Mouse (Mus musculus) intestine, embryonic 14.5 days (tissue): Measurements from ENCODE around the gene Prim2. TPM values are rescaled to one million over a fixed set of nuclear protein-coding genes. Genes with fewer than 3 reads are reported as not detected.

Source experiments
- ATAC-seq: fragments of 200-750 bp; cut with Nextera tagmentation; replicated peaks from 2 replicates; pipeline ENCODE4 v1.8.0; 2017; ENCODE audit warnings: low read depth, moderate number of reproducible peaks, moderate TSS enrichment, moderate library complexity; ENCODE audit not compliant: low FRiP score, low TSS enrichment
- DNase-seq: peaks from one replicate; pipeline ENCODE4 v3.0.0-alpha.2; 2018; ENCODE audit warnings: low spot score
- H3K27ac ChIP-seq: fragments of 300-500 bp; sonication (generic); 2 replicates; pipeline ENCODE4 v1.5.1; 2014; ENCODE audit warnings: low read depth, mild to moderate bottlenecking, control low read depth
- H3K27me3 ChIP-seq: fragments of 300-500 bp; sonication (generic); replicated peaks from 2 replicates; pipeline ENCODE4 v1.6.1; 2014; ENCODE audit warnings: low read length, control low read depth; ENCODE audit not compliant: control insufficient read depth, insufficient read depth
- H3K36me3 ChIP-seq: fragments of 300-500 bp; sonication (generic); 2 replicates; pipeline ENCODE4 v1.6.1; 2014; ENCODE audit warnings: low read length, control low read depth; ENCODE audit not compliant: control insufficient read depth, insufficient read depth
- H3K4me1 ChIP-seq: fragments of 300-500 bp; sonication (generic); replicated peaks from 2 replicates; pipeline ENCODE4 v1.6.1; 2014; ENCODE audit warnings: low read length, control low read depth, mixed read lengths; ENCODE audit not compliant: control insufficient read depth, insufficient read depth
- H3K4me2 ChIP-seq: fragments of 300-500 bp; sonication (generic); 2 replicates; pipeline ENCODE4 v1.6.1; 2014; ENCODE audit warnings: low read length
- H3K4me3 ChIP-seq: fragments of 300-500 bp; sonication (generic); 2 replicates; pipeline ENCODE4 v1.5.1; 2014; ENCODE audit warnings: low read depth, low read length, control low read depth, mixed read lengths
- H3K9ac ChIP-seq: fragments of 300-500 bp; sonication (generic); 2 replicates; pipeline ENCODE4 v1.6.1; 2014; ENCODE audit warnings: mild to moderate bottlenecking, low read length
- H3K9me3 ChIP-seq: fragments of 300-500 bp; sonication (generic); 2 replicates; pipeline ENCODE4 v1.6.1; 2016; ENCODE audit warnings: low read length, control low read depth; ENCODE audit not compliant: control insufficient read depth
- WGBS: fragments of 180-500 bp; shearing (Covaris S2); extraction: QIAGEN DNeasy Blood & Tissue Kit; methylation state at CpG from one replicate; pipeline ENCODE4 v1.1.7; 2014; 5-methylcytosine and 5-hydroxymethylcytosine counted together
- polyA plus RNA-seq: library from polyadenylated mRNA; unstranded; fragments of >200 nt; fragmentation: Nextera tagmentation; extraction: Ambion mirVana; gene quantifications from 2 replicates; pipeline ENCODE4 v1.2.1, GENCODE M21; 2014

Prim2 gene
- polyA plus RNA-seq, 1 experiment from 2014 or later: 35.2 TPM

GRCm38 (mm10) chr1:33495203-33495553 is 174.4 kb downstream of the Prim2 start:
- Histone ChIP-seq H3K27me3 (no peaks in the 10 kb centered on the region), H3K4me1 (no peaks in the 10 kb centered on the region), H3K36me3 (no peaks in the 10 kb centered on the region), H3K27ac (no peak overlapping the region), H3K9me3 (no peaks in the 10 kb centered on the region), H3K9ac (no peak overlapping the region), H3K4me2 (no peak overlapping the region), H3K4me3 (no peak overlapping the region)
- 86% methylated on average over 8 of the region's 8 CpGs for WGBS
- ATAC-seq (no peak), DNase-seq (no peak)

- no peak overlapping the region for H3K4me3 ChIP-seq
- no peaks in the 10 kb centered on the region for H3K4me1 ChIP-seq
- no peaks in the 10 kb centered on the region for H3K9me3 ChIP-seq
- ATAC-seq: no peak
- H3K36me3 ChIP-seq: no peaks in the 10 kb centered on the region
- H3K9ac ChIP-seq: no peak overlapping the region
- no peak for DNase-seq
- no peaks in the 10 kb centered on the region for H3K27me3 ChIP-seq
- no peak overlapping the region for H3K4me2 ChIP-seq
- WGBS: 59% methylated on average over 2 of the region's 2 CpGs
- H3K27ac ChIP-seq: no peak overlapping the region
Measured at GRCm38 (mm10) chr1:33494524-33495202, 174.9 kb downstream of the Prim2 start.

GRCm38 (mm10) chr1:33490220-33490619 is 179.4 kb downstream of the Prim2 start:
- Histone ChIP-seq H3K9me3 (no peaks in the 10 kb centered on the region), H3K9ac (no peak overlapping the region), H3K27ac (no peak overlapping the region), H3K27me3 (no peaks in the 10 kb centered on the region), H3K4me3 (no peak overlapping the region), H3K4me2 (no peak overlapping the region), H3K4me1 (no peaks in the 10 kb centered on the region), H3K36me3 (no peaks in the 10 kb centered on the region)
- ATAC-seq: no peak
- 31% methylated on average over 6 of the region's 6 CpGs for whole genome bisulfite sequencing
- no peak for DNase-seq

GRCm38 (mm10) chr1:33488372-33488771 is 181.2 kb downstream of the Prim2 start:
- 96% methylated on average over 5 of the region's 5 CpGs for WGBS
- Histone ChIP-seq H3K4me3 (no peak overlapping the region), H3K27ac (no peak overlapping the region), H3K27me3 (no peaks in the 10 kb centered on the region), H3K36me3 (no peaks in the 10 kb centered on the region), H3K4me2 (no peak overlapping the region), H3K4me1 (peaks cover 4% of the 10 kb centered on the region; the same call in 1 of the 2 replicates), H3K9ac (no peak overlapping the region), H3K9me3 (no peaks in the 10 kb centered on the region)
- no peak for ATAC-seq
- DNase-seq: no peak

GRCm38 (mm10) chr1:33483746-33484145 is 185.8 kb downstream of the Prim2 start:
- no peak overlapping the region for H3K4me2 ChIP-seq
- 48% methylated on average over 3 of the region's 3 CpGs for WGBS
- H3K4me3 ChIP-seq: no peak overlapping the region
- no peaks in the 10 kb centered on the region for H3K9me3 ChIP-seq
- no peak overlapping the region for H3K9ac ChIP-seq
- H3K27ac ChIP-seq: no peak overlapping the region
- H3K27me3 ChIP-seq: no peaks in the 10 kb centered on the region
- no peaks in the 10 kb centered on the region for H3K36me3 ChIP-seq
- ATAC-seq (no peak), DNase-seq (no peak)
- peaks cover 4% of the 10 kb centered on the region; the same call in 1 of the 2 replicates for H3K4me1 ChIP-seq

GRCm38 (mm10) chr1:33480382-33480781 is 189.2 kb downstream of the Prim2 start:
- WGBS: 85% methylated on average over 7 of the region's 7 CpGs
- Histone ChIP-seq H3K36me3 (no peaks in the 10 kb centered on the region), H3K4me3 (no peak overlapping the region), H3K27me3 (no peaks in the 10 kb centered on the region), H3K9me3 (no peaks in the 10 kb centered on the region), H3K4me2 (no peak overlapping the region), H3K9ac (no peak overlapping the region), H3K4me1 (peaks cover 4% of the 10 kb centered on the region; the same call in 1 of the 2 replicates), H3K27ac (no peak overlapping the region)
- DNase-seq (no peak), ATAC-seq (no peak)

- Histone ChIP-seq H3K36me3 (no peaks in the 10 kb centered on the region), H3K27ac (no peak overlapping the region), H3K27me3 (no peaks in the 10 kb centered on the region), H3K4me3 (no peak overlapping the region), H3K9me3 (no peaks in the 10 kb centered on the region), H3K9ac (no peak overlapping the region), H3K4me2 (no peak overlapping the region), H3K4me1 (no peaks in the 10 kb centered on the region)
- ATAC-seq: no peak
- DNase-seq: no peak
- WGBS: 85% methylated on average over 6 of the region's 6 CpGs
Measured at GRCm38 (mm10) chr1:33471069-33471468, 198.5 kb downstream of the Prim2 start.

- 95% methylated on average over 8 of the region's 8 CpGs for WGBS
- Histone ChIP-seq H3K9me3 (no peaks in the 10 kb centered on the region), H3K36me3 (no peaks in the 10 kb centered on the region), H3K4me1 (no peaks in the 10 kb centered on the region), H3K9ac (no peak overlapping the region), H3K27me3 (no peaks in the 10 kb centered on the region), H3K4me2 (no peak overlapping the region), H3K4me3 (no peak overlapping the region), H3K27ac (no peak overlapping the region)
- no peak for DNase-seq
- no peak for ATAC-seq
Measured at GRCm38 (mm10) chr1:33470222-33470621, 199.4 kb downstream of the Prim2 start.

- Histone ChIP-seq H3K4me1 (no peaks in the 10 kb centered on the region), H3K4me2 (no peak overlapping the region), H3K27ac (no peak overlapping the region), H3K9ac (no peak overlapping the region), H3K9me3 (no peaks in the 10 kb centered on the region), H3K4me3 (no peak overlapping the region), H3K36me3 (no peaks in the 10 kb centered on the region), H3K27me3 (no peaks in the 10 kb centered on the region)
- 30% methylated on average over 5 of the region's 5 CpGs for WGBS
- ATAC-seq (no peak), DNase-seq (no peak)
Measured at GRCm38 (mm10) chr1:33464234-33464633, 205.4 kb downstream of the Prim2 start.
